Mouse (Mus musculus) MEL (cell line): ENCODE data around the gene Ptprk. TPM values are rescaled to one million over a fixed set of nuclear protein-coding genes. Genes with fewer than 3 reads are reported as not detected.

Experiments used
- DNase-seq: peaks from one replicate; pipeline ENCODE4 v3.0.0; 2011; ENCODE audit warnings: low read depth, low spot score
- H3K27ac ChIP-seq: 2 replicates; pipeline ENCODE4 v1.5.1; 2012; ENCODE audit warnings: low read depth, mild to moderate bottlenecking, control low read depth, low read length, moderate library complexity; ENCODE audit not compliant: control insufficient read depth
- H3K27me3 ChIP-seq, 2 experiments: fragments of 150-350 bp in 1 of 2; sonication (generic) in 1 of 2; 2 replicates each; pipeline ENCODE4 v1.6.1; 2012; ENCODE audit warnings: low read length in 2 of 2, mild to moderate bottlenecking in 2 of 2, improper control_type of control experiment in 1 of 2, moderate library complexity in 1 of 2; ENCODE audit not compliant: insufficient read depth in 2 of 2, control insufficient read depth in 1 of 2
- H3K36me3 ChIP-seq, 2 experiments: 2 replicates each; pipeline ENCODE4 v1.6.1; 2012 to 2014; ENCODE audit warnings: low read length in 2 of 2, improper control_type of control experiment in 1 of 2, inconsistent platforms in 1 of 2, mild to moderate bottlenecking in 1 of 2; ENCODE audit not compliant: insufficient read depth in 2 of 2, control insufficient read depth in 1 of 2
- H3K4me1 ChIP-seq, 2 experiments: fragments of 150-350 bp in 1 of 2; sonication (generic) in 1 of 2; 2 replicates each; pipeline ENCODE4 v1.6.1; 2012; ENCODE audit warnings: low read length in 2 of 2, improper control_type of control experiment in 1 of 2, mild to moderate bottlenecking in 1 of 2; ENCODE audit not compliant: insufficient read depth in 2 of 2, control insufficient read depth in 1 of 2
- H3K4me3 ChIP-seq, 2 experiments: fragments of 150-350 bp in 1 of 2; sonication (generic) in 1 of 2; 2 replicates each; pipeline ENCODE4 v1.5.1; 2012; ENCODE audit warnings: low read depth in 2 of 2, low read length in 2 of 2, mild to moderate bottlenecking in 2 of 2, moderate library complexity in 2 of 2, control low read depth in 1 of 2, improper control_type of control experiment in 1 of 2; ENCODE audit not compliant: control insufficient read depth in 1 of 2, insufficient read depth in 1 of 2
- H3K79me2 ChIP-seq: 2 replicates; pipeline ENCODE4 v1.6.1; 2012; ENCODE audit warnings: mild to moderate bottlenecking, low read length, moderate library complexity; ENCODE audit not compliant: control insufficient read depth, poor library complexity, insufficient read depth
- H3K9ac ChIP-seq: 2 replicates; pipeline ENCODE4 v1.6.1; 2012; ENCODE audit warnings: low read depth, mild to moderate bottlenecking, control low read depth, low read length, moderate library complexity; ENCODE audit not compliant: control insufficient read depth, poor library complexity, severe bottlenecking
- H3K9me3 ChIP-seq: fragments of 150-350 bp; sonication (generic); replicated peaks from 2 replicates; pipeline ENCODE4 v1.6.1; 2012; ENCODE audit warnings: mild to moderate bottlenecking, low read length, improper control_type of control experiment, moderate library complexity; ENCODE audit not compliant: insufficient read depth
- BHLHE40 ChIP-seq: IDR thresholded peaks from 2 replicates; pipeline ENCODE4 v1.6.1; 2012; ENCODE audit warnings: low read depth, mild to moderate bottlenecking, inconsistent platforms, low read length, improper control_type of control experiment, borderline replicate concordance
- CHD1 ChIP-seq: IDR thresholded peaks from 2 replicates; pipeline ENCODE4 v1.6.1; 2012; ENCODE audit warnings: low read depth, mild to moderate bottlenecking, inconsistent platforms, low read length, improper control_type of control experiment
- CHD2 ChIP-seq: IDR thresholded peaks from 2 replicates; pipeline ENCODE4 v1.6.1; 2011; ENCODE audit warnings: low read length, improper control_type of control experiment
- ELF1 ChIP-seq: IDR thresholded peaks from 2 replicates; pipeline ENCODE4 v1.6.1; 2014; ENCODE audit warnings: low read depth, mild to moderate bottlenecking, inconsistent platforms, low read length, improper control_type of control experiment, moderate library complexity
- EP300 ChIP-seq, 2 experiments: IDR thresholded peaks; 2 replicates each; pipeline ENCODE4 v1.6.1; 2011; ENCODE audit warnings: improper control_type of control experiment in 2 of 2, low read length in 2 of 2, low read depth in 1 of 2, mild to moderate bottlenecking in 1 of 2
- ETS1 ChIP-seq: IDR thresholded peaks from 2 replicates; pipeline ENCODE4 v1.6.1; 2012; ENCODE audit warnings: low read depth, mild to moderate bottlenecking, inconsistent platforms, low read length, improper control_type of control experiment, moderate library complexity
- HCFC1 ChIP-seq: IDR thresholded peaks from 2 replicates; pipeline ENCODE4 v1.6.1; 2012; ENCODE audit warnings: low read depth, mild to moderate bottlenecking, inconsistent platforms, low read length, improper control_type of control experiment, moderate library complexity
- MAFK ChIP-seq: IDR thresholded peaks from 2 replicates; pipeline ENCODE4 v1.6.1; 2011; ENCODE audit warnings: low read depth, mild to moderate bottlenecking, low read length, improper control_type of control experiment, borderline replicate concordance
- MAX ChIP-seq: IDR thresholded peaks from 2 replicates; pipeline ENCODE4 v1.6.1; 2011; ENCODE audit warnings: low read length, improper control_type of control experiment
- MAZ ChIP-seq: IDR thresholded peaks from 2 replicates; pipeline ENCODE4 v1.6.1; 2012; ENCODE audit warnings: low read depth, mild to moderate bottlenecking, inconsistent platforms, low read length, improper control_type of control experiment
- MEF2A ChIP-seq: IDR thresholded peaks from 2 replicates; pipeline ENCODE4 v1.6.1; 2014; ENCODE audit warnings: low read depth, mild to moderate bottlenecking, inconsistent platforms, low read length, improper control_type of control experiment; ENCODE audit not compliant: poor library complexity, insufficient replicate concordance, severe bottlenecking; ENCODE audit errors: extremely low read depth
- MXI1 ChIP-seq: IDR thresholded peaks from 2 replicates; pipeline ENCODE4 v1.6.1; 2011; ENCODE audit warnings: mild to moderate bottlenecking, low read depth, low read length, improper control_type of control experiment
- NRF1 ChIP-seq: IDR thresholded peaks from 2 replicates; pipeline ENCODE4 v1.6.1; 2014; ENCODE audit warnings: low read depth, mild to moderate bottlenecking, inconsistent platforms, low read length, improper control_type of control experiment, moderate library complexity; ENCODE audit not compliant: poor library complexity, insufficient read depth, severe bottlenecking
- POLR2AphosphoS2 ChIP-seq: IDR thresholded peaks from 2 replicates; pipeline ENCODE4 v1.6.1; 2011; ENCODE audit warnings: low read length, improper control_type of control experiment
- POLR2AphosphoS5 ChIP-seq: IDR thresholded peaks from 2 replicates; pipeline ENCODE4 v1.6.1; 2012; ENCODE audit warnings: low read depth, borderline replicate concordance, mild to moderate bottlenecking, inconsistent platforms, low read length, moderate library complexity, mixed read lengths
- RAD21 ChIP-seq: IDR thresholded peaks from 2 replicates; pipeline ENCODE4 v1.6.1; 2011; ENCODE audit warnings: mild to moderate bottlenecking, low read depth, low read length, improper control_type of control experiment
- RCOR1 ChIP-seq: IDR thresholded peaks from 2 replicates; pipeline ENCODE4 v1.6.1; 2012; ENCODE audit warnings: low read depth, mild to moderate bottlenecking, inconsistent platforms, low read length, improper control_type of control experiment
- TAL1 ChIP-seq: IDR thresholded peaks from 2 replicates; pipeline ENCODE4 v1.6.1; 2012; ENCODE audit warnings: mild to moderate bottlenecking, inconsistent platforms, low read length, moderate library complexity, mixed read lengths
- TBP ChIP-seq: IDR thresholded peaks from 2 replicates; pipeline ENCODE4 v1.8.0; 2011; ENCODE audit warnings: low read depth, low read length, improper control_type of control experiment
- TCF12 ChIP-seq: IDR thresholded peaks from 2 replicates; pipeline ENCODE4 v1.6.1; 2014; ENCODE audit warnings: low read depth, mild to moderate bottlenecking, inconsistent platforms, low read length, improper control_type of control experiment, moderate library complexity
- UBTF ChIP-seq: IDR thresholded peaks from 2 replicates; pipeline ENCODE4 v1.6.1; 2012; ENCODE audit warnings: low read depth, mild to moderate bottlenecking, inconsistent platforms, low read length, improper control_type of control experiment, moderate library complexity, borderline replicate concordance; ENCODE audit not compliant: insufficient read depth
- USF1 ChIP-seq: IDR thresholded peaks from 2 replicates; pipeline ENCODE4 v1.6.1; 2014; ENCODE audit warnings: low read depth, mild to moderate bottlenecking, inconsistent platforms, low read length, improper control_type of control experiment, moderate library complexity
- USF2 ChIP-seq, 2 experiments: IDR thresholded peaks; 2 replicates each; pipeline ENCODE4 v1.6.1; 2011 to 2012; ENCODE audit warnings: improper control_type of control experiment in 2 of 2, low read length in 2 of 2, borderline replicate concordance in 1 of 2, inconsistent platforms in 1 of 2, low read depth in 1 of 2, mild to moderate bottlenecking in 1 of 2; ENCODE audit not compliant: insufficient read depth in 1 of 2
- ZC3H11A ChIP-seq: IDR thresholded peaks from 2 replicates; pipeline ENCODE4 v1.6.1; 2012; ENCODE audit warnings: low read depth, mild to moderate bottlenecking, inconsistent platforms, low read length, improper control_type of control experiment
- ZMIZ1 ChIP-seq: IDR thresholded peaks from 2 replicates; pipeline ENCODE4 v1.6.1; 2012; ENCODE audit warnings: low read depth, mild to moderate bottlenecking, inconsistent platforms, low read length, improper control_type of control experiment, moderate library complexity
- ZNF384 ChIP-seq: IDR thresholded peaks from 2 replicates; pipeline ENCODE4 v1.6.1; 2012; ENCODE audit warnings: low read depth, mild to moderate bottlenecking, inconsistent platforms, low read length, improper control_type of control experiment
- polyA plus RNA-seq, 2 experiments: library from polyadenylated mRNA; stranded (reverse) in 1 of 2; unstranded in 1 of 2; fragments of >175 nt in 1 of 2; fragments of >200 nt in 1 of 2; gene quantifications; 2 replicates each; pipeline versions ENCODE4 v1.2.1 to v1.2.4; 2012; ENCODE audit warnings: low replicate concordance in 2 of 2, low read depth in 1 of 2; ENCODE audit not compliant: insufficient read length in 2 of 2, insufficient read depth in 1 of 2, missing spikeins in 1 of 2
- total RNA-seq: library from RNA; depleted of rRNA; stranded (reverse); fragments of 300-350 nt; gene quantifications from 2 replicates; pipeline ENCODE4 v1.2.3, GENCODE M21; 2012

Gene Ptprk
- total and polyA plus RNA-seq, 3 experiments = under 0.01 TPM; not detected in 2

GRCm38 (mm10) chr10:28215153-28215552 is 140.5 kb downstream of the Ptprk start:
- H3K27ac ChIP-seq = no peak overlapping the region
- DNase-seq = no peak
- H3K4me1 ChIP-seq = no peaks in the 10 kb centered on the region
- no peak for TF ChIP-seq HCFC1
- no peak for TF ChIP-seq BHLHE40
- TF ChIP-seq USF1 = no peak
- TF ChIP-seq USF2 (IDR thresholded peaks at IDR 0.05; ENCODE audit: borderline replicate concordance in 1 of 2, insufficient read depth in 1 of 2, low read depth in 1 of 2, low read length in 2 of 2) = no peak
- TF ChIP-seq NRF1 = no peak
- no peak for TF ChIP-seq UBTF
- TF ChIP-seq CHD1 = no peak
- TF ChIP-seq RCOR1 = no peak
- TF ChIP-seq EP300 (IDR thresholded peaks at IDR 0.05; ENCODE audit: low read depth in 1 of 2, low read length in 2 of 2) = no peak
- TF ChIP-seq ZNF384 = no peak
- TF ChIP-seq ZC3H11A = no peak
- no peak for TF ChIP-seq ELF1
- no peak for TF ChIP-seq ETS1
- no peak for TF ChIP-seq TCF12
- TF ChIP-seq POLR2AphosphoS5 = no peak
- TF ChIP-seq POLR2AphosphoS2 = no peak
- no peak for TF ChIP-seq MAX
- no peak for TF ChIP-seq TBP
- no peak for TF ChIP-seq ZMIZ1
- H3K4me3 ChIP-seq = no peak overlapping the region
- no peaks in the 10 kb centered on the region for H3K27me3 ChIP-seq
- no peaks in the 10 kb centered on the region for H3K36me3 ChIP-seq
- H3K9me3 ChIP-seq = no peaks in the 10 kb centered on the region
- H3K79me2 ChIP-seq = no peaks in the 10 kb centered on the region
- H3K9ac ChIP-seq = no peak overlapping the region

GRCm38 (mm10) chr10:28223602-28224001 is 149.0 kb downstream of the Ptprk start:
- H3K4me3 ChIP-seq = no peak overlapping the region
- TF ChIP-seq CHD1 (no peak), USF2 (IDR thresholded peaks at IDR 0.05; ENCODE audit: borderline replicate concordance in 1 of 2, insufficient read depth in 1 of 2, low read depth in 1 of 2, low read length in 2 of 2) (no peak), CHD2 (no peak), RCOR1 (no peak), ZMIZ1 (no peak), TAL1 (no peak), RAD21 (no peak), HCFC1 (no peak), MAZ (no peak), MXI1 (no peak), UBTF (no peak), TCF12 (no peak), ZNF384 (no peak), MAFK (no peak), ELF1 (no peak), MEF2A (no peak), TBP (no peak), BHLHE40 (no peak)
- H3K27me3 ChIP-seq = no peaks in the 10 kb centered on the region
- H3K36me3 ChIP-seq = no peaks in the 10 kb centered on the region
- H3K9ac ChIP-seq = no peak overlapping the region
- H3K27ac ChIP-seq = no peak overlapping the region
- DNase-seq = no peak
- H3K4me1 ChIP-seq = no peaks in the 10 kb centered on the region
- H3K79me2 ChIP-seq = no peaks in the 10 kb centered on the region
- H3K9me3 ChIP-seq = no peaks in the 10 kb centered on the region
